Mouse (Mus musculus): ENCODE data around the gene Men1. TPM values are rescaled to one million over a fixed set of nuclear protein-coding genes. Genes with fewer than 3 reads are reported as not detected.

The Men1 gene
- total RNA-seq, 2 experiments from 2014 or later: 67.5 to 73.7 TPM

- DNase-seq (ENCODE audit: low spot score in 2 of 2): no peak
- intact Hi-C loops (cut with DNase I): loop anchor here (5.0 kb wide), 1 partner anchor 192 kb away; the partner anchor contains the start of genes Arl2 and Batf2
Observed at GRCm38 (mm10) chr19:6333761-6334595, 801 bp upstream of the Men1 start.

GRCm38 (mm10) chr19:6335458-6335827 is 664 bp downstream of the Men1 start:
- no peak for DNase-seq (ENCODE audit: low spot score in 2 of 2)
- intact Hi-C loops (cut with DNase I): loop anchor here (5.0 kb wide), 1 partner anchor 268 kb away; the partner anchor contains the start of gene Tm7sf2

- intact Hi-C loops (cut with DNase I): loop anchor here (5.0 kb wide), 1 partner anchor 270 kb away; the partner anchor contains the start of gene Tm7sf2
- DNase-seq (ENCODE audit: low spot score in 2 of 2): no peak
Observed at GRCm38 (mm10) chr19:6336920-6337319, 2.1 kb downstream of the Men1 start.

- intact Hi-C loops (cut with DNase I): loop anchor here (5.0 kb wide), 1 partner anchor 271 kb away; the partner anchor contains the start of gene Tm7sf2
- no peak for DNase-seq (ENCODE audit: low spot score in 2 of 2)
Observed at GRCm38 (mm10) chr19:6338171-6338570, 3.4 kb downstream of the Men1 start.

GRCm38 (mm10) chr19:6338716-6339115 is 3.9 kb downstream of the Men1 start:
- intact Hi-C loops (cut with DNase I): loop anchor here (5.0 kb wide), 1 partner anchor 271 kb away; the partner anchor contains the start of gene Tm7sf2
- DNase-seq (ENCODE audit: low spot score in 2 of 2): no peak

- DNase-seq (ENCODE audit: low spot score in 2 of 2): no peak
- intact Hi-C loops (cut with DNase I): loop anchor here (5.0 kb wide), 1 partner anchor 272 kb away; the partner anchor contains the start of gene Tm7sf2
Observed at GRCm38 (mm10) chr19:6339191-6339590, 4.4 kb downstream of the Men1 start.

GRCm38 (mm10) chr19:6339890-6340504 is 5.2 kb downstream of the Men1 start:
- intact Hi-C loops (cut with DNase I): loop anchor here (5.0 kb wide), 1 partner anchor 273 kb away; the partner anchor contains the start of gene Tm7sf2
- no peak for DNase-seq (ENCODE audit: low spot score in 2 of 2)

- intact Hi-C loops (cut with DNase I): no loop called here
Observed at GRCm38 (mm10) chr19:6340524-6341452, 6.0 kb downstream of the Men1 start, which contains the start of gene Map4k2. Gene Map4k2 (plus strand): TSS chr19:6341135.

GRCm38 (mm10) chr19:6341453-6342077 is 6.8 kb downstream of the Men1 start:
- no peak for DNase-seq (ENCODE audit: low spot score in 2 of 2)

More at GRCm38 (mm10) chr19:6340524-6341452, 6.0 kb downstream of the Men1 start, which contains the start of gene Map4k2:
- peak; percentile 74 to 85 for DNase-seq (ENCODE audit: low spot score in 2 of 2)

GRCm38 (mm10) chr19:6342276-6342933 is 7.6 kb downstream of the Men1 start:
- no peak for DNase-seq (ENCODE audit: low spot score in 2 of 2)

More at GRCm38 (mm10) chr19:6341453-6342077, 6.8 kb downstream of the Men1 start:
- intact Hi-C loops (cut with DNase I): no loop called here

GRCm38 (mm10) chr19:6343066-6343925 is 8.5 kb downstream of the Men1 start:
- no peak for DNase-seq (ENCODE audit: low spot score in 2 of 2)
- intact Hi-C loops (cut with DNase I): no loop called here

More at GRCm38 (mm10) chr19:6342276-6342933, 7.6 kb downstream of the Men1 start:
- intact Hi-C loops (cut with DNase I): no loop called here

GRCm38 (mm10) chr19:6343996-6344395 is 9.2 kb downstream of the Men1 start:
- intact Hi-C loops (cut with DNase I): no loop called here
- no peak for DNase-seq (ENCODE audit: low spot score in 2 of 2)

- intact Hi-C loops (cut with DNase I): no loop called here
- DNase-seq (ENCODE audit: low spot score in 2 of 2): no peak
Observed at GRCm38 (mm10) chr19:6346023-6346422, 11.2 kb downstream of the Men1 start.

- intact Hi-C loops (cut with DNase I): no loop called here
- no peak for DNase-seq (ENCODE audit: low spot score in 2 of 2)
Observed at GRCm38 (mm10) chr19:6346661-6347060, 11.9 kb downstream of the Men1 start.

GRCm38 (mm10) chr19:6347615-6348014 is 12.8 kb downstream of the Men1 start:
- intact Hi-C loops (cut with DNase I): no loop called here
- DNase-seq (ENCODE audit: low spot score in 2 of 2): no peak

- DNase-seq (ENCODE audit: low spot score in 2 of 2): no peak
- intact Hi-C loops (cut with DNase I): no loop called here
Observed at GRCm38 (mm10) chr19:6348717-6349116, 13.9 kb downstream of the Men1 start.

GRCm38 (mm10) chr19:6349215-6349983 is 14.6 kb downstream of the Men1 start:
- no peak for DNase-seq (ENCODE audit: low spot score in 2 of 2)
- intact Hi-C loops (cut with DNase I): no loop called here
